Mouse (Mus musculus): ENCODE data around the gene Pomgnt2.

Pomgnt2 gene

DNA sequence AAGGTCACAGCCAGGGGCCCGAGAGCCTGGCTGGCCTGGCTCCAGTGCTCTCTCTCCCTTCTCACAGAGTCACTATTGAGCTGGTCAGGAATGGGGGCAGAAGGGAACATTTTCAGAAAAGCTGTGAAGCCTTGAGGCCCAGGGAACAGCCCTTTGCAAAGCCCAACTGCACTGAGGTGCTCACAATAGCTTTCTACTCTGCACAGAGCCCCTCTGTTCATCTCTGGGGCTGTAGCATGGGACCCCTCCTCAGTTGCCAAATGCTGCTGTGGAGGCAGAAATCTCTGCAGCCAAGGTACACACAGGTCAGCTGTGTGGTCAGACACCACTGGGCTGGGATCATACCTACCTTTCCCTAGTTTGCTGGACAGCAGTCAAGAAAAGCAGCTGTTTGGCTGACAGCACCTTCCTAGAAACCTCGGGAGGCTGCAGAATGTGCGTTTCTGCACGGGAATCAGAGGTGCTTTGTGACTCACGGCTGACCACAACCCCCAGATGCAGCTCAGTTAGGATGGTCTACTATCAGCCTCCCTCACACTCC, 27.0 kb downstream of the Pomgnt2 start:
- no peak for DNase-seq (ENCODE audit: low read depth, low spot score)

DNA sequence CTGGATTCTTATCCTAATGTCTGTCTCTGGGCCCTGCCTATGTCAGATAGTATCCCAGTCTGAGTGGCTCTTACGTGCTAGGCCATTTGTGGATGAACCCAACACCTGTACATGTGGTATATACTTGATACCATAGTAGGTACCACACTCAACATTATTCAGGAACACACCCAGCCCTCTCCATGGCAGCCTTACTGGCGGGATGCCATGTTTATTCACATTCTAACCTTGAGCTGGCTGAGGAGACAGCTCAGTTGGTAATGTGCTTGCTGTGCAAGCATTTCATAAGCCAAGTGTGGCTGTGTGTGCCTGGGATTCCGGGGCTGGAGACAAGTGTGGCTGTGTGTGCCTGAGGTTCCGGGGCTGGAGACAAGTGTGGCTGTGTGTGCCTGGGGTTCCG, 28.7 kb downstream of the Pomgnt2 start:
- no peak for DNase-seq (ENCODE audit: low read depth, low spot score)

DNA sequence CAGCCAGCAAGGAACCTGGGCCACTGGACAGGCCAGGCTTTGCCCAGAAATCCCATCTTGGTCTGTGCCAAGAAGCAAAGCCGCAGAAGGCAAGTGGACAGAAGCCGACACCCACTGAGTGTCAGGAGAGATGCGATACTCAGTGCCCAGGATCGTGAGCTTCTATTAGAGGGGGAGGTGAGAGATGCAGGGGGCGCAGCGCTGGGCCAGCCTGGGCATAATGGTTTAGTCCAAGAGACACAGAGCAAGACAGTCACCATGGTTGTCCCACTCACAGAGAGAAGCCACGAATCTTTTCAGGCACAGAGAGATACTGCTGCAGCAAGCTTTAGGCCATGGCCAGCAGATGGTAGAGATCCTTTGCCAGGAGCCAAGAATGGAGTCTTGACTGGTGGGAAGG, 32.0 kb downstream of the Pomgnt2 start:
- no peak for DNase-seq (ENCODE audit: low read depth, low spot score)

DNA sequence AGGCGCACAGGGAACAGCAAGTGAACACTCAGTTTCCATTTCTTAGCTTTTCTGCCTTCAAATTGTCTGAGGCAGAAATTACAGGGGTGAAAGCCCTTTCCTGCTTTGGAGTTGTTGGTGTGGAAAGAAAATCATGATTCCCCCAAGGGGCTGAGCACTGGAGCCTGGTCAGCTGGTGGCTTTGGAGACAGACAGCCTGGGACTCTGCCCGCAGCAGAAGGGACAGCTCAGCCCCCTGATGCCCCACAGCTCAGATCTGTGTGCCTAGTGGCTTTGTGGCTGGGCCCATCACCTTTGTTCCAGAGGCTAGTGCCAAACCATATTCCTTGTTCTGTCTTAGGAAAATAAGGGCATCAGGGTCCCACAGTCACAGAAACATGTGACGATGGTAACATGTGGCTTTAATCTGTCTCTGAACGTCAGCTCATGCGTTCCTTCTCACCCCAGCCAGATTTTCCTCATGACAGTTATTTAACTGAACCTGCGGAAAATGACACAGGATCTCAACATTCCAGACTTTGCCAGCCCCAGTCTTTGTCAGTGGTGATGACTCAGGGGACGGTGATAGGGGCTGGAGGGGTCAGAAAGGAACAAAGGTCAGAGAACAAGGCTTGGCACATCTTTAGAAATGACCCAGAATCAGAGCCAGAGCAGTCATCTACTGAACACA, 36.8 kb downstream of the Pomgnt2 start:
- DNase-seq (ENCODE audit: low read depth, low spot score) = no peak

DNA sequence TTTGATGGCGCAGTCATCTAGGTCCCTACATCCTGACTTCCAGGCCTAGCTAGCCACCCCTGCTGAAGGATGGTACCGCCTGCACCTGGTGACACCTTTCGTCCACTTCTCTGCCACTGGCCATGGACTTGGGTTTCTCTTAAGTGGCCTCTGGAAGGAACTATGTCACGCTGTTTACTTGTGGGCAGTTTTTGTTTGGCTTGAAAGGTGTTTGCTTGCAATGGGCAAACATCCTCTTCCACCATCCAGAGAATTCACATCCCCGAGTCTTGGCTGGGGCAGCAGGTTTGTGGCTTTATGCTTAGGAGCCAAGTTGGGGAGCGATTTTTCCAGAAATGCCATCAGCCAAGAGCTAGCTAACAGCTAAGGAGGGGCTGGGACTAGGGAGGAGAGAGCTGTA, 44.3 kb downstream of the Pomgnt2 start:
- DNase-seq (ENCODE audit: low read depth, low spot score) = no peak

DNA sequence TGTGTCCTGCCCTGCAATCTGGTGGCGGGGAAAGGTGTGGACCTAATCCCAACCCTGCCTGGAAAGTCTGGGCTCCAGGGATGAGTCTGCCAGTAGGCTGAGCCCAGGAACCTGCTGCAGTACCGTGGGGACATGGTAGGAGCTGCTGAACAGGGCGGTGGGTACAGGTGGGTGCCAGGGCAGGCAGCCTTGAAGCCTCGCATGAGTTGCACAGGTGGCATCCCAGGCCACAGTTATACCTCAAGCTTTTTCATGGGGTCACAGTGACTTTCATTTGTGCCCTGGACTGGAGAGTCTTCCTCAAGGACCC, 45.8 kb downstream of the Pomgnt2 start:
- DNase-seq (ENCODE audit: low read depth, low spot score) = no peak

DNA sequence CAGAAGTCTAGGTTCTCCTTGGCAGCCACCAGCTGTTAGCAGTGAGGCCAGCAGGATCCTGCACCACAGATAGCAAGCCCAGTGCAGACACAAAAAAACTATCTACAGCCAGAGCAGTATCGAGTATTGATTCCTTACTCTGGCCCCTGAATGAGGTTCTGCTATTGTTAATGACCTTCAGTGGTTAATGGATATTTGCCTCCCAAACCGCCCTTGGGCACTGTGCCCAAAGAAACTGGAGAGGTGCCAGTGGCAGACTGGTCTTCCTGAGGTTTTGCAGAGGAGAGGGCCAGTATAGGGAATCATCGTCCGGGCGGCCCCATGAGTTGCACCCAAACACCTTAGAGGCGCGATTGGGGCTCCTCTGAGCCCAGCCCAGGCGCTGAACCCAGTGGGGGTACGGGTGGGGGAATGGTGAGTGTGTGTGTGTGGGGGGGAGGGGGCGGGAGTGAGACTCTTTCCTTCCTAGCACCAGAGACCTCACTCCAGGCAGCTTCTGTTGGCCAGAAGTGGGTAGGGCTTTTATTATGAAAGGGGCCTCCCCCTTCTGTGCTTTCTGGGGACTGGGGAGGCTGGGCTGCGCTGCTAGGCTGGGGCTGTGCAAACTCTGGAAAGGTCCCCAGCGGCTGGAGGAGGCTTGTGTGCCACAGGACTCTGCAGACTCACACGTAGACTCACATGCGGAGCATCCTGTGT, 46.3 kb downstream of the Pomgnt2 start, which contains the start of gene Fam198a:
Fam198a (plus strand) TSS at position 571 of the 696 bp plus-strand sequence.
- no peak for DNase-seq (ENCODE audit: low read depth, low spot score)

DNA sequence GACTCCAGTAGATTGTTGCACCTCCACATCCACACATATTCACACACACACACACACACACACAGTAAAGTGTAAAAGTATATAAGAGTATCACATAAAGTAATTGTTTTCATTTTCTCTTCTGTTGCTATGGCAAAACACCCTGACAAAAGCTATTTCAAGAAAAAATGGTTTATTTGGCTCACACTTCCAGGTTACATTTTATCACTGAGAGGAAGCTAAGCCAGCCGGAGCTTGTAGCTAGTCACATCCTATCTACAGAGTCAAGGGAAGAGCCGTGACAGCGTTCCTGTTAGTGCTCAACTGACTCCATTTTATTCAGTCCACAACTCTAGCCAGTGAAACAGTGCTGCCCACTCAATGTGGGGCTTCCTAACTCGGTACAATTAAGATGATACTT, 48.5 kb downstream of the Pomgnt2 start:
- DNase-seq (ENCODE audit: low read depth, low spot score) = no peak

DNA sequence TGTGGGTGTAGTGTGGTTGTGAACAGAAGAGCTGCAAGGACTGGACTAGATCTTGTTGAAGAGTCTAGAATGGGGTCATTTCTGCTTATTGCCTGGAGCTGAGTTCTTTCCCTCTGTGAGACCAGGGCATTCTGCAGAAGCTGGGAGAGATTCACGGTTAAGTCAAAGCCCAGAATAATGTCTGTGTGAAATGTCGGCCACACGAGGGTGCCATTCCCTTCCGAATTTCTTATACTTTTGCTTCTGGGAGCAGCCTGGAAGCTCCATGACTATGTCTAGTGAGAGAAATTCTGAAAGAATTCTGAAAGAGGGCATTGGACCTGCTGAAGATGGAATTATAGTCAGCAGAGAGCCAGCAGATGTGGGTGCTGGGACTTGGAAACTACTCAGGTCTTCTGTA, 49.1 kb downstream of the Pomgnt2 start:
- no peak for DNase-seq (ENCODE audit: low read depth, low spot score)

DNA sequence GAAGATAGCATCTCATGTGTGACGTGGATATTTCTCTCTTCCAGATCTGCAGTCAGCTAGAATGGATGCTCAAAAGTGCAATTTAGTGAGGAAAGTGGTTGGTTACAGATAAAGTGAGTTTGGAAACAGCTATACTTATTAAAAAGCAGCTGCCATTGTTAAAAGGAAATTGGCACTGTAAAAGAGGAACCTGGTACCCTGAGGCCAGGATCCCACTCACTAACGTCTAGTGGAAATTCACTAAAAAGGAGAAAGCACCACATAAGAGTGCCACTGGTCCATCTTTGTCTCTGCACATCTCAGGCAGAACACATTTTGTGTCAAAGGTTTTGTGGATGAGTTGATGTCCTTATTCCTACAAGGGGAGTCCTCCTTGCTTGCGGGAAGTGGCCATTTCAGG, 53.3 kb downstream of the Pomgnt2 start:
- no peak for DNase-seq (ENCODE audit: low read depth, low spot score)

DNA sequence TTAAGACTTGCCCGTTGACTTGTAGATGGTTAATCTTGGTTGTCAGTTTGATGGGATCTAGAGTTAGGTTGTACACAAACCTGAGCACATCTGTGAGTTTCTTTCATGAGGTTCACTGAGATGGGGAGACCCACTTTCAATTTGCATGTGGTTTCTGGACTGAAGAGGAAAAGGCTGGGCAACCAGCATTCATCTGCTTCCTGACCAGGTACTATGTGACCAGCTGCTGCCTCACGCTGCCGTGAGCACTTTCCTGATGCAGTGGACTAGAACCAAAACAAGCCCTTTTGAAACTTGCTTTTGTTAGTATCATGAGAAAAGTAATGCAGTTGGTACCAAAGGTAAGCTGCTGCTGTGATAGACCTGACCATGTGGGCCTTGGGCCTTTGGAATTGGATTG, 53.9 kb downstream of the Pomgnt2 start:
- DNase-seq (ENCODE audit: low read depth, low spot score) = no peak

DNA sequence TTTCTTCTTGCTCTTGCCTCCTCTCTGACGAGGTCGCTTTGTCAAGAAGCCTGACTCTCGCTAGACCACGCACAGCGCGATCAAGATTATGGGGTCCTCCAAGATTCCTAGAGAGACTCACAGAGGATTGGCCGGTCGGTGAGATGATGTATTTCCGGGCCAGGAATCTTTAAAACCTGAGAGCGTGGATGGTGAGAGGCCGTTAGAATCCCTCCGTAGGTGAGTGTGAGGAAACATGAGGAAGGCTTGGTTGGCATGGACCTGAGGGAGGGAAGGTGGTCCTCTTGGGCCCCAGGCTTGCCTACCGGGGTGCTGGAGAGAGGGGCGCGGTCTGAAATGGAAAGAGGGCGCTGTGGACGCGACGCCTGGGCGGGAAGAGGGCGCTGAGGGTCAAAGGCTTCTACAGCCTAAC, 59.0 kb downstream of the Pomgnt2 start:
- DNase-seq (ENCODE audit: low read depth, low spot score) = peak; percentile 15

DNA sequence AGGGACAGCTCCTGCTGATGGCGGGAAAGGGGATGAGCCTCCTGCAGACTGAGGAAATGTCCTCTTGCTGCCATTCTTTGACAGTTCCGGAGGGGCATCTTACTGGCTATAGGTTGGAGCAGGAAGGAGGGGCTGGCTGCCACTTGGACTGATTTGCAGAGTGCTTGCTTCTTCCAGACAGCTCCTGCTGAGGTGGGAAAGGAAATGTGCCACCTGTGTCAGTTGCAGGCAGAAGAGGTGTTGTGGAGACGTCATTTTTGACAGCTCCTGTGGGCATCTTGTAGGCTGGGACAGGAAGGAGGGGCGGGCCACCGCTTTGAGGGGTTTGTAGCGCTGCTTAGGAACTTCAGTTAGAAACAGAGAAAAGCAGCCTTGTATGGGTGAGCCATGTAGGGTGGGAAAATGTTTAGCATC, 59.5 kb downstream of the Pomgnt2 start:
- DNase-seq (ENCODE audit: low read depth, low spot score) = peak; percentile 41

DNA sequence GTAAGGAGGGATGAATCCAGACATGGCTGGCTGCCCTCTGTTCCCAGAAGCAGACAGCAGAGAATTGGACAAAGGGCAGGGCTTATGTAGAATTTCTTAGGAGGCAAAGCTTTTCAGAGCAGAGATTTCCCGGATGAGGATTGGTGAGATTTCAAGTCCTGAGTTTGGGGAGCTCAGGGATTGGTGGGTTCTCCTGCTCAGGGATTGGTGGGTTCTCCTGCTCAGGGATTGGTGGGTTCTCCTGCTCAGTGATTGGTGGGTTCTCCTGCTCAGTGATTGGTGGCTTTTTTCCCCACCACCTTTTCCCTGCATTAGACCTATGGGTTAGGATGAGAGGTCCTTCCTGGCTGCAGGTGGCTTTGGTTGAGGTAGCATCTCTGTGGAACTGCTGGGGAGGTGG, 60.0 kb downstream of the Pomgnt2 start:
- DNase-seq (ENCODE audit: low read depth, low spot score) = no peak

DNA sequence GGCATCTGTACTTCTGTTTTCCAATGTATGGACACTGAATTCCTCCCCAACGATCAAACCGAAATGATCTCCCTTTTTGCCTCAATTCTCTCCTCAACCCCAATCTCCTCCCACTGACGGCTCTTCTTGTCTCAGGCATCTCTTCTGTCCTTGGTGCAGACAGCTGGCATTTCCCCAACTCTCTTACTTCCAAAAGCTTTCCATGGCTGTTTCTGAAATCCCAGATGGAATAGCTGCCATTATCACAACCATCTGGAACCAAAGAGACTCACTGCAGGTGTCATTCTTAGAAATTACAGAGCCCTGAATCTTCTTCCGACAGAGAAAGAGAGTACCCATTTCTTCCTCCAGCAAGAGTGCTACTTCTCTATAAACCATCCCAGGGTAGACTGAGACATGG, 62.1 kb downstream of the Pomgnt2 start:
- no peak for DNase-seq (ENCODE audit: low read depth, low spot score)
